Mouse (Mus musculus) CH12.LX (cell line): Measurements from ENCODE around the gene Cog2.

Experiments used
- BHLHE40 ChIP-seq: IDR thresholded peaks from 2 replicates; pipeline ENCODE4 v1.6.1; 2011; ENCODE audit warnings: mild to moderate bottlenecking, low read depth, low read length, improper control_type of control experiment
- CHD2 ChIP-seq: IDR thresholded peaks from 2 replicates; pipeline ENCODE4 v1.6.1; 2011; ENCODE audit warnings: low read length, improper control_type of control experiment
- CTCF ChIP-seq, 2 experiments: IDR thresholded peaks in 1 of 2; conservative IDR thresholded peaks in 1 of 2; 2 replicates each; pipeline ENCODE4 v1.5.1; 2011 to 2012; ENCODE audit warnings: low read depth in 2 of 2, low read length in 2 of 2, improper control_type of control experiment in 1 of 2, inconsistent platforms in 1 of 2, mild to moderate bottlenecking in 1 of 2, moderate library complexity in 1 of 2
- E2F4 ChIP-seq: IDR thresholded peaks from 2 replicates; pipeline ENCODE4 v1.6.1; 2011; ENCODE audit warnings: low read depth, low read length, improper control_type of control experiment; ENCODE audit not compliant: insufficient replicate concordance
- EP300 ChIP-seq: IDR thresholded peaks from 2 replicates; pipeline ENCODE4 v1.6.1; 2011; ENCODE audit warnings: low read length, improper control_type of control experiment
- JUN ChIP-seq: IDR thresholded peaks from 2 replicates; pipeline ENCODE4 v1.6.1; 2011; ENCODE audit warnings: low read depth, mild to moderate bottlenecking, low read length, improper control_type of control experiment, moderate library complexity; ENCODE audit not compliant: insufficient read depth
- MYC ChIP-seq: IDR thresholded peaks from 2 replicates; pipeline ENCODE4 v1.6.1; 2011; ENCODE audit warnings: low read depth, mild to moderate bottlenecking, improper control_type of control experiment, low read length
- POLR2A ChIP-seq: IDR thresholded peaks from 2 replicates; pipeline ENCODE4 v1.6.1; 2011; ENCODE audit warnings: low read depth, mild to moderate bottlenecking, improper control_type of control experiment, low read length
- USF1 ChIP-seq: IDR thresholded peaks from 2 replicates; pipeline ENCODE4 v1.6.1; 2014; ENCODE audit warnings: low read depth, mild to moderate bottlenecking, inconsistent platforms, low read length, improper control_type of control experiment

DNA sequence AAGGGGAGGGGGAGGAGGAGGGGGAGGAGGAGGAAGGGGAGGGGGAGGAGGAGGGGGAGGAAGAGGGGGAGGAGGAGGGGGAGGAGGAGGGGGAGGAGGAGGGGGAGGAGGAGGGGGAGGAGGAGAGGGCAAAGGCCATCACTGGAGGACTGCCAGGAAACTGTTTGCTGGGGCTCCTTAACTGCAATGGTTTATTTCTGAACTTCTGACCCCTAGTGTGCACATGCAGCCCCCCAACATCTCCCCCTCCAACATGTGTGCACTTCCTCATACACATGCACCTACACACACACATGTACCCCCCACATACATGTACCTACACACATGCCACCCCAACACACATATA is 51.8 kb downstream of the Cog2 start:
- no peak for TF ChIP-seq BHLHE40
- no peak for TF ChIP-seq EP300
- TF ChIP-seq MYC: no peak
- TF ChIP-seq E2F4: no peak
- no peak for TF ChIP-seq POLR2A
- TF ChIP-seq USF1: no peak
- no peak for TF ChIP-seq CTCF (conservative IDR thresholded peaks at IDR 0.05 in 1 of 2, IDR thresholded peaks at IDR 0.05 in 1 of 2; ENCODE audit: low read depth in 2 of 2, low read length in 2 of 2)
- TF ChIP-seq JUN: no peak
- no peak for TF ChIP-seq CHD2
